Mouse (Mus musculus): Measurements from ENCODE around the gene Sec11a. TPM values are rescaled to one million over a fixed set of nuclear protein-coding genes. Genes with fewer than 3 reads are reported as not detected.

The Sec11a gene
- polyA plus RNA-seq, 1 experiment from 2014 or later: 156 TPM

DNA sequence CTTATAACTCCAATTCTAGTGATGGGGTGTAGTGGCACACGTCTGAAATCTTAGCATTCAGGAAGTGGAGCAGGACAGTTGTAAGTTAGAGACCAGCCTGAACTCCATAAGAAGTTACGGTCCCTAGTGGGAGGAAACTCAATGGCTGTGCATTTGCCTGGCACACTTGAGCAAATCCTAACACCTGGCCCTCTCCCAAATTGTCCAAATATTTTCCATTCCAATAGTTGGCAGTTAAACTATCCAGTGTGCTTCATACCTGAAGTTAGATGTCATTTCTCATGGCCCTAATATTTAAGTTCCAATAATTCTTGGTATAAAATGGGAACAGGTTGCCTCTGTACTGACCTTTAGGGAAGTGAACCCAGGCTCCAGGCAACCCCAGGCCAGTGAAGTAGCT lies 78.9 kb downstream of the Sec11a start:
- H3K27ac ChIP-seq: no peak overlapping the region
- peaks cover 89% of the 10 kb centered on the region for H3K36me3 ChIP-seq (replicated peaks; ENCODE audit: control insufficient read depth, insufficient read depth)
- ATAC-seq (ENCODE audit: low FRiP score): no peak
- peaks cover 15% of the 10 kb centered on the region; the same call in 1 of the 2 replicates for H3K4me1 ChIP-seq (replicated peaks; ENCODE audit: control insufficient read depth, insufficient read depth, low read length)
- DNase-seq (ENCODE audit: low spot score): no peak
- H3K4me3 ChIP-seq (replicated peaks; ENCODE audit: low read length): no peak overlapping the region
- H3K27me3 ChIP-seq (ENCODE audit: control insufficient read depth, insufficient read depth, low read length): no peaks in the 10 kb centered on the region
- no peak overlapping the region for H3K4me2 ChIP-seq (replicated peaks)
- no peak overlapping the region for H3K9ac ChIP-seq
- 90% methylated on average over 2 of the region's 2 CpGs for WGBS
- H3K9me3 ChIP-seq (ENCODE audit: control insufficient read depth, low read length): no peaks in the 10 kb centered on the region

DNA sequence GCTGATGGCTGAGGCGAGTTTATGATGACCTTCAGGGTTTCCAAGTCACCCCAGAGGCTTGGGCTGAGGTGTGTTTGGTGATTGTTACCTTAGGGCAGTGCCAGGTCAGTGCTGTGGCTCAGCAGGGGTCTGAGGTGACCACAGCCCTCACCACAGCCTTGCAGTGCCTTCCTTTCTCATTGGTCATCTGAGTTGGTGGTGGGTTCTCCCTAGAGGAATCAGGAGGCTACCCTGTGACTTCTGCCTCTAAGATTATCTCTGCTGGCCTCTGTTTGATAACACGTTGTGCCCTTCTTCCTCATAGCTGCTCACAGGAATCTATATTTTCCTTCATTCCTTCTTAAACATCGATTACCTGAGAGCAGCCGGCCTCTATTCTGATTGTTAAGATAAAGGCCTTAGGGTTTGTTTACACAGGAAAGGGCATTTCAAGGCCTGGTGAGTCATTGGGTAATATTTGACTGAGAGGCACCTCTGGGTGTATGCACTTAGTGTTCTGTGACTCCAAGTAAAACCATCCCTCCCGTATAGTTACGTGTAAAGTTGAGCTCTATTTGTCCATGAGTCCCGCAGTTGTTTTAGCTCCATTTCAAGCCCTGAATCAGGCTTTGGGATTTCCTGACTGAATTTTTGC lies 80.9 kb downstream of the Sec11a start:
- Histone ChIP-seq H3K36me3 (replicated peaks; ENCODE audit: control insufficient read depth, insufficient read depth) (peaks cover 76% of the 10 kb centered on the region), H3K4me1 (replicated peaks; ENCODE audit: control insufficient read depth, insufficient read depth, low read length) (peaks cover 36% of the 10 kb centered on the region), H3K27me3 (ENCODE audit: control insufficient read depth, insufficient read depth, low read length) (no peaks in the 10 kb centered on the region), H3K4me3 (replicated peaks; ENCODE audit: low read length) (no peak overlapping the region), H3K4me2 (replicated peaks) (no peak overlapping the region), H3K27ac (no peak overlapping the region), H3K9ac (no peak overlapping the region), H3K9me3 (ENCODE audit: control insufficient read depth, low read length) (no peaks in the 10 kb centered on the region)
- DNase-seq (ENCODE audit: low spot score): no peak
- WGBS: 87% methylated on average over 7 of the region's 7 CpGs
- no peak for ATAC-seq (ENCODE audit: low FRiP score)

DNA sequence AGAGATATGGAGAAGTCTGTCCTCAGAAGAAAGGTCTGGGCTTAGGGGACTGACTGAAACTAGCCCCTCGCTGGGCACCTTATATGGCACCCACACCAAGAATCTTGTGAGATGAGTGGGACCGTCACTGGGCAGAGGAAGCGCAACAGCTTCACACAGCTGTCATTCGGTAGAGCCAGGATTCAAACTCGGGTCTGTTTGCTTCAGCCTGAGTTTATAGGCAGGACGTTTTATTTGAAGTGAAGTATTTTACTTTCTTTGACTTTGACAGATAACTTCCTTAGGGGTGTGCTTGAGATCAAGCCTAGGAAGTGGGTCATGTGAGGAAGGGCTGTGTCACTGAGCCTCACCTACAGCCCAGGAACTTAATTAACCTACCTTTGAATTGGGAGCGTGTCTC lies 82.1 kb downstream of the Sec11a start:
- Histone ChIP-seq H3K9me3 (ENCODE audit: control insufficient read depth, low read length) (no peaks in the 10 kb centered on the region), H3K9ac (no peak overlapping the region), H3K4me3 (replicated peaks; ENCODE audit: low read length) (no peak overlapping the region), H3K4me1 (replicated peaks; ENCODE audit: control insufficient read depth, insufficient read depth, low read length) (peaks cover 39% of the 10 kb centered on the region), H3K4me2 (replicated peaks) (no peak overlapping the region), H3K36me3 (replicated peaks; ENCODE audit: control insufficient read depth, insufficient read depth) (peaks cover 66% of the 10 kb centered on the region), H3K27me3 (ENCODE audit: control insufficient read depth, insufficient read depth, low read length) (no peaks in the 10 kb centered on the region), H3K27ac (no peak overlapping the region)
- DNase-seq (ENCODE audit: low spot score) (no peak), ATAC-seq (ENCODE audit: low FRiP score) (no peak)
- whole genome bisulfite sequencing: 94% methylated on average over 7 of the region's 7 CpGs

- Histone ChIP-seq H3K4me3 (replicated peaks; ENCODE audit: low read length) (no peak overlapping the region), H3K9me3 (ENCODE audit: control insufficient read depth, low read length) (no peaks in the 10 kb centered on the region), H3K9ac (no peak overlapping the region), H3K27ac (no peak overlapping the region), H3K4me1 (replicated peaks; ENCODE audit: control insufficient read depth, insufficient read depth, low read length) (peaks cover 39% of the 10 kb centered on the region), H3K27me3 (ENCODE audit: control insufficient read depth, insufficient read depth, low read length) (no peaks in the 10 kb centered on the region), H3K36me3 (replicated peaks; ENCODE audit: control insufficient read depth, insufficient read depth) (peaks cover 59% of the 10 kb centered on the region), H3K4me2 (replicated peaks) (no peak overlapping the region; the same call in 1 of the 2 replicates)
- 77% methylated on average over 8 of the region's 8 CpGs for WGBS
- DNase-seq (ENCODE audit: low spot score) (no peak), ATAC-seq (ENCODE audit: low FRiP score) (no peak)
Observed at GRCm38 (mm10) chr7:80864831-80865230, 82.7 kb downstream of the Sec11a start.

GRCm38 (mm10) chr7:80864151-80864550 lies 83.4 kb downstream of the Sec11a start:
- Histone ChIP-seq H3K9me3 (ENCODE audit: control insufficient read depth, low read length) (no peaks in the 10 kb centered on the region), H3K4me1 (replicated peaks; ENCODE audit: control insufficient read depth, insufficient read depth, low read length) (peaks cover 39% of the 10 kb centered on the region), H3K4me2 (replicated peaks) (peak overlapping the region; percentile 80), H3K9ac (no peak overlapping the region), H3K4me3 (replicated peaks; ENCODE audit: low read length) (no peak overlapping the region), H3K36me3 (replicated peaks; ENCODE audit: control insufficient read depth, insufficient read depth) (peaks cover 52% of the 10 kb centered on the region), H3K27ac (no peak overlapping the region), H3K27me3 (ENCODE audit: control insufficient read depth, insufficient read depth, low read length) (no peaks in the 10 kb centered on the region)
- DNase-seq (ENCODE audit: low spot score): no peak
- no peak for ATAC-seq (ENCODE audit: low FRiP score)
- 100% methylated on average over 1 of the region's 1 CpGs for WGBS

- H3K4me3 ChIP-seq (replicated peaks; ENCODE audit: low read length): peak overlapping the region; percentile 1; the same call in 1 of the 2 replicates
- H3K9me3 ChIP-seq (ENCODE audit: control insufficient read depth, low read length): no peaks in the 10 kb centered on the region
- whole genome bisulfite sequencing: 78% methylated on average over 5 of the region's 5 CpGs
- no peak for DNase-seq (ENCODE audit: low spot score)
- H3K4me1 ChIP-seq (replicated peaks; ENCODE audit: control insufficient read depth, insufficient read depth, low read length): peaks cover 39% of the 10 kb centered on the region
- no peaks in the 10 kb centered on the region for H3K27me3 ChIP-seq (ENCODE audit: control insufficient read depth, insufficient read depth, low read length)
- H3K27ac ChIP-seq: no peak overlapping the region
- H3K36me3 ChIP-seq (replicated peaks; ENCODE audit: control insufficient read depth, insufficient read depth): peaks cover 46% of the 10 kb centered on the region
- ATAC-seq (ENCODE audit: low FRiP score): no peak
- H3K9ac ChIP-seq: 0 out of 2 replicates have a peak overlapping the region, but pooled peaks have one; percentile 28
- peak overlapping the region; percentile 80 for H3K4me2 ChIP-seq (replicated peaks)
Observed at GRCm38 (mm10) chr7:80863520-80863919, 84.1 kb downstream of the Sec11a start.

GRCm38 (mm10) chr7:80862475-80862874 lies 85.1 kb downstream of the Sec11a start:
- peaks cover 36% of the 10 kb centered on the region for H3K36me3 ChIP-seq (replicated peaks; ENCODE audit: control insufficient read depth, insufficient read depth)
- WGBS: 89% methylated on average over 2 of the region's 2 CpGs
- H3K4me1 ChIP-seq (replicated peaks; ENCODE audit: control insufficient read depth, insufficient read depth, low read length): peaks cover 39% of the 10 kb centered on the region

GRCm38 (mm10) chr7:80860729-80861274 lies 86.8 kb downstream of the Sec11a start, which contains the start of gene Zscan2:
Gene Zscan2 (plus strand): TSS chr7:80860920.
- H3K36me3 ChIP-seq (replicated peaks; ENCODE audit: control insufficient read depth, insufficient read depth): peaks cover 20% of the 10 kb centered on the region
- 0% methylated on average over 40 of the region's 40 CpGs for WGBS
- H3K9ac ChIP-seq: peak within 1 kb of the TSS; percentile 91
- peak within 1 kb of the TSS; percentile 76 for H3K4me3 ChIP-seq (replicated peaks; ENCODE audit: low read length)
- H3K27ac ChIP-seq: peak within 1 kb of the TSS; percentile 91
- peak; percentile 97 for ATAC-seq (ENCODE audit: low FRiP score)
- H3K4me2 ChIP-seq (replicated peaks): peak within 1 kb of the TSS; percentile 80
- DNase-seq (ENCODE audit: low spot score): peak; percentile 94
- no peaks in the 10 kb centered on the region for H3K9me3 ChIP-seq (ENCODE audit: control insufficient read depth, low read length)
- no peaks in the 10 kb centered on the region for H3K27me3 ChIP-seq (ENCODE audit: control insufficient read depth, insufficient read depth, low read length)
- H3K4me1 ChIP-seq (replicated peaks; ENCODE audit: control insufficient read depth, insufficient read depth, low read length): peaks cover 39% of the 10 kb centered on the region

More at GRCm38 (mm10) chr7:80862475-80862874, 85.1 kb downstream of the Sec11a start:
- ATAC-seq (ENCODE audit: low FRiP score) (no peak), DNase-seq (ENCODE audit: low spot score) (no peak)
- Histone ChIP-seq H3K4me3 (replicated peaks; ENCODE audit: low read length) (peak overlapping the region; percentile 76), H3K4me2 (replicated peaks) (peak overlapping the region; percentile 80), H3K27me3 (ENCODE audit: control insufficient read depth, insufficient read depth, low read length) (no peaks in the 10 kb centered on the region), H3K9me3 (ENCODE audit: control insufficient read depth, low read length) (no peaks in the 10 kb centered on the region), H3K9ac (no peak overlapping the region), H3K27ac (no peak overlapping the region)

GRCm38 (mm10) chr7:80860227-80860626 lies 87.4 kb downstream of the Sec11a start:
- Histone ChIP-seq H3K36me3 (replicated peaks; ENCODE audit: control insufficient read depth, insufficient read depth) (peaks cover 14% of the 10 kb centered on the region), H3K27ac (no peak overlapping the region), H3K4me1 (replicated peaks; ENCODE audit: control insufficient read depth, insufficient read depth, low read length) (peaks cover 36% of the 10 kb centered on the region), H3K4me2 (replicated peaks) (peak overlapping the region; percentile 74), H3K27me3 (ENCODE audit: control insufficient read depth, insufficient read depth, low read length) (no peaks in the 10 kb centered on the region), H3K9me3 (ENCODE audit: control insufficient read depth, low read length) (no peaks in the 10 kb centered on the region), H3K4me3 (replicated peaks; ENCODE audit: low read length) (peak overlapping the region; percentile 76), H3K9ac (peak overlapping the region; percentile 65)
- ATAC-seq (ENCODE audit: low FRiP score) (peak; percentile 54; the same call in 1 of the 2 replicates), DNase-seq (ENCODE audit: low spot score) (peak; percentile 74)
- WGBS: under 1% methylated on average over 13 of the region's 13 CpGs

Data from hindbrain, embryonic 14.5 days (tissue).